Mouse (Mus musculus): ENCODE results near the gene Plekhg5.

Plekhg5 gene

DNA sequence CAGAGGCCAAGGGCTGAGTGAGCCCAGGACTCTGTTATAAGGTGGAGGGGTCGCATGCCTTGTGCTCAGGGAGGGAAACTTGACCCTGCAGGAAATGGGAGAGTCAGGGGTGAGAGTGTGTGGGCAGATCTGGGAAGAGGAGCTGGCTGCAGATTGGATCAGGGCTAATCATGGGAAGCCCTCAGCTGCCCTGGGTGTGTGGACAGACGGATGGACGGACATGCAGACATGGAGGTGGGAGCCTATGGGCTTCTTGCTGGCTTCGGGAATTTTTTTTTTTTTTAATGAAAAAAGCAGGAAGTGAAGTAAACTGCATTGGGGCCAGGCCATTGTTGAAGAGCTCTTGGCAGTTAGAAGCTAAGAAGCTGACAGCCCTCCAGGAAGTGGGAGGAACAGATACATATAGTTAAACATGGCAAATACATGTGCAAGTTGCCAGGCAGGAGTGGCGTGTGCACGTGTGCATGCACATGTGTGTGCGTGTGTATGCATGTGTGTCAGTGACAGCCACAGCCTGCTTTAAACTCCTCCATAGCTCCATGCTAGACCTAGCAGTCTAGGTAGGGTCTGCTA, 28.9 kb downstream of the Plekhg5 start:
- Histone ChIP-seq H3K36me3 (ENCODE audit: control insufficient read depth, insufficient read depth, low read length, poor library complexity, severe bottlenecking) (no peaks in the 10 kb centered on the region), H3K27me3 (ENCODE audit: control insufficient read depth, insufficient read depth, low read length, poor library complexity, severe bottlenecking) (no peaks in the 10 kb centered on the region)
- DNase-seq (ENCODE audit: low read depth, low spot score), result no peak

DNA sequence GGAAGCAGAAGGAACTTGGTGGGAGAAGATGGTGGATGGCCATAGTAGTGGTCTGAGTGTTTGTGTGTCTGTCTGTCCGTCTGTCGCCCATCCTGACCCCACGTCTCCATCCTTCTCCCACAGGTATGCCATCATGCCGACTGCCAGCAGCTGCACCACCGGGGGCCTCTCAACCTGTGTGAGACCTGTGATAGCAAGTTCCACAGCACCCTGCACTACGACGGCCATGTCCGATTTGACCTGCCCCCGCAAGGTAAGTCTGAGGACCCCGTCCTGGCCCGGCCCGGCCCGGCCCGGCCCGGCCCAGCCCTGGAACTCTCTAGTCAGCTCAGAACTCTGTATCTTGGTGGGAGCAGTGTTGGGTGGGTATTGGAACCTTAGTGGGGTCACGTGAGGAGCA, 29.6 kb downstream of the Plekhg5 start:
- DNase-seq (ENCODE audit: low read depth, low spot score), result no peak

GRCm38 (mm10) chr4:152103025-152103424, 30.7 kb downstream of the Plekhg5 start:
- Histone ChIP-seq H3K27me3 (ENCODE audit: control insufficient read depth, insufficient read depth, low read length, poor library complexity, severe bottlenecking) (no peaks in the 10 kb centered on the region), H3K36me3 (ENCODE audit: control insufficient read depth, insufficient read depth, low read length, poor library complexity, severe bottlenecking) (no peaks in the 10 kb centered on the region; the same call in 1 of the 2 replicates)
- peak; percentile 78 for DNase-seq (ENCODE audit: low read depth, low spot score)

More for the DNA sequence above, 29.6 kb downstream of the Plekhg5 start:
- Histone ChIP-seq H3K36me3 (ENCODE audit: control insufficient read depth, insufficient read depth, low read length, poor library complexity, severe bottlenecking) (no peaks in the 10 kb centered on the region; the same call in 1 of the 2 replicates), H3K27me3 (ENCODE audit: control insufficient read depth, insufficient read depth, low read length, poor library complexity, severe bottlenecking) (no peaks in the 10 kb centered on the region)

DNA sequence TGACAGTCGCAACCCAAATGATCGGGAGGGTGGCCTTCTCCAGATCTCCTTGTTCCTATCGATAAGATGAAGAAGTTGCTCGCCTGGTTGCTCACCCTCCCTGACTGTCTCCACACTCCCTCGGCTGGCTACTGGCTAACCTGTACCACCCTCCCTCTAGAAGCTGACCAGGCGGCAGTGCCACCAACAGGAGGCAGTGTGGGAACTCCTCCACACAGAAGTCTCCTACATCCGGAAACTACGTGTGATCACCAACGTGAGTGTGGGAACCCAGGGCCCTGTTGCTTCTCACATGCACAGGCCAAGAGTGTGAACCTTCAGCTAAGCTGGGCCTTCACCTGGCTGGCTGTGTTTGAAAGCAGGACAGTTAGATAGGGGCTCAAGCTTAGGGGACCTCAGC, 34.4 kb downstream of the Plekhg5 start:
- no peaks in the 10 kb centered on the region for H3K27me3 ChIP-seq (ENCODE audit: control insufficient read depth, insufficient read depth, low read length, poor library complexity, severe bottlenecking)
- H3K36me3 ChIP-seq (ENCODE audit: control insufficient read depth, insufficient read depth, low read length, poor library complexity, severe bottlenecking), result no peaks in the 10 kb centered on the region; the same call in 1 of the 2 replicates
- DNase-seq (ENCODE audit: low read depth, low spot score), result no peak

DNA sequence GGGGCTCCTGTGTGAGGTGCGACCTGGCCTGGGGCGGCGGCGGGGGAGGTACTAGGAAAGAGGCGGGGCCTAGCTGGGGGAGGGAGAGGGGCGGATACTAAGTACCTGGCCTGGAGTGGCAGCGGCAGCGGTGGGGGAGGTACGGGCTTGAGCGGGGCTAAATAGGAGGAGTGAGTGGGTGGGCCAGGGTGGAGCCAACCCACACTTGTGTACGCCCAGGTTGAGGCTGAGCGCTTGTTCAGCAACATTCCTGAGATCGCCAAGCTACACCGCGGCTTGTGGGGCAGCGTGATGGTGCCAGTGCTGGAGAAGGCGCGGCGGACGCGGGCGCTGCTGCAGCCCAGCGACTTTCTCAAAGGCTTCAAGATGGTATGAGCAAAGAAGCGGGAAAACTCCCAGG, 35.2 kb downstream of the Plekhg5 start:
- Histone ChIP-seq H3K36me3 (ENCODE audit: control insufficient read depth, insufficient read depth, low read length, poor library complexity, severe bottlenecking) (no peaks in the 10 kb centered on the region; the same call in 1 of the 2 replicates), H3K27me3 (ENCODE audit: control insufficient read depth, insufficient read depth, low read length, poor library complexity, severe bottlenecking) (no peaks in the 10 kb centered on the region)
- no peak for DNase-seq (ENCODE audit: low read depth, low spot score)

DNA sequence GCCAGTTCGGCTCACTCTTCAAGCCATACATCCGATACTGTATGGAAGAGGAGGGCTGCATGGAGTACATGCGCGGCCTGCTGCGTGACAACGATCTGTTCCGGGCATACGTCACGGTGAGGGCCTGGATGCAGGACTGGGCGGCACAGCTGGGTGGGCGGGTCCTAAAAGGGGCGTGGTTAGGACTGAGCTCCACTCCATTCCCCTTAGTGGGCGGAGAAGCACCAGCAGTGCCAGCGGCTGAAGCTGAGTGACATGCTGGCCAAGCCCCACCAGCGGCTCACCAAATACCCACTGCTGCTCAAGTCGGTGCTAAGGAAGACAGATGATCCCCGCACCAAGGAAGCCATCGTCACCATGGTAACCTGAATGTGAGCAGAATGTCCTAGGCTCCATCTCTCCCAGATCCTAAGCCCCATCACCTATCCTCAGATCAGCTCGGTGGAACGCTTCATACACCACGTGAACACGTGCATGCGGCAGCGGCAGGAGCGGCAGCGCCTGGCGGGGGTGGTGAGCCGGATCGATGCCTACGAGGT, 35.7 kb downstream of the Plekhg5 start:
- H3K27me3 ChIP-seq (ENCODE audit: control insufficient read depth, insufficient read depth, low read length, poor library complexity, severe bottlenecking), result no peaks in the 10 kb centered on the region
- H3K36me3 ChIP-seq (ENCODE audit: control insufficient read depth, insufficient read depth, low read length, poor library complexity, severe bottlenecking), result no peaks in the 10 kb centered on the region; the same call in 1 of the 2 replicates
- no peak for DNase-seq (ENCODE audit: low read depth, low spot score)

DNA sequence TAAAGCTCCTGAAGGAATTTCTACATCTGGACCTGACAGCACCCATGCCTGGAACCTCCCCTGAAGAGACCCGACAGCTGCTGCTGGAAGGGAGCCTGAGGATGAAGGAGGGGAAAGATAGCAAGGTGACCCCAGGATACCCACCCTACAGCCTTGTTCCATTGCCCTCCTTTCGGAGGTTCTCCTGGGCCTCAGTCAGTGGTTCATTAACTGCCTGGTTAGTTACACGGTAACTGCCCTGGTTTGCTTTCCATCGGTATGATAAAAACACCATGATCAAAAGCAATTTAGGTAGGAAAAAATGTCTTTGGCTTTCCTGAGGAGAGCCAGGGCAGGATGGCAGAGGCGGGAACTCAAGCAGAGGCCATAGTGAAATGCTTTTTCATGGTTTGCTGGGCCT, 36.4 kb downstream of the Plekhg5 start:
- no peak for DNase-seq (ENCODE audit: low read depth, low spot score)
- H3K27me3 ChIP-seq (ENCODE audit: control insufficient read depth, insufficient read depth, low read length, poor library complexity, severe bottlenecking), result no peaks in the 10 kb centered on the region
- H3K36me3 ChIP-seq (ENCODE audit: control insufficient read depth, insufficient read depth, low read length, poor library complexity, severe bottlenecking), result no peaks in the 10 kb centered on the region; the same call in 1 of the 2 replicates

DNA sequence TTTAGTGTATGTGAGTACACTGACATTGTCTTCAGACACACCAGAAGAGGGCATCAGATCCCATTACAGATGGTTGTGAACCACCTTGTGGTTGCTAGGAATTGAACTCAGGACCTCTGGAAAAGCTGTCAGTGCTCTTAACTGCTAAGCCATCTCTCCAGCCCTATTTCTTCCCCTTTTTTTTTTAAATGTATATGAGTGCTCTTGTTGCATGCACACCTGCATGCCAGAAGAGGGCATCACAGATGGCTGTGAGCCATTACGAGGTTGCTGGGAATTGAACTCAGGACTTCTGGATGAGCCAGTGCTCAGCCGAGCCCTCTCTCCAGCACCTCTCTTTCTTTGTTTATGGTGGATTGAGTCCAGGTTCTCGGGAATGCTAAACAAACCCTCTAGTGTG, 37.2 kb downstream of the Plekhg5 start:
- no peak for DNase-seq (ENCODE audit: low read depth, low spot score)
- no peaks in the 10 kb centered on the region for H3K27me3 ChIP-seq (ENCODE audit: control insufficient read depth, insufficient read depth, low read length, poor library complexity, severe bottlenecking)
- no peaks in the 10 kb centered on the region; the same call in 1 of the 2 replicates for H3K36me3 ChIP-seq (ENCODE audit: control insufficient read depth, insufficient read depth, low read length, poor library complexity, severe bottlenecking)

GRCm38 (mm10) chr4:152110689-152111088, 38.4 kb downstream of the Plekhg5 start:
- no peaks in the 10 kb centered on the region for H3K27me3 ChIP-seq (ENCODE audit: control insufficient read depth, insufficient read depth, low read length, poor library complexity, severe bottlenecking)
- DNase-seq (ENCODE audit: low read depth, low spot score), result no peak
- no peaks in the 10 kb centered on the region; the same call in 1 of the 2 replicates for H3K36me3 ChIP-seq (ENCODE audit: control insufficient read depth, insufficient read depth, low read length, poor library complexity, severe bottlenecking)

GRCm38 (mm10) chr4:152112329-152112728, 40.0 kb downstream of the Plekhg5 start:
- Histone ChIP-seq H3K27me3 (ENCODE audit: control insufficient read depth, insufficient read depth, low read length, poor library complexity, severe bottlenecking) (no peaks in the 10 kb centered on the region), H3K36me3 (ENCODE audit: control insufficient read depth, insufficient read depth, low read length, poor library complexity, severe bottlenecking) (no peaks in the 10 kb centered on the region)
- no peak for DNase-seq (ENCODE audit: low read depth, low spot score)

DNA sequence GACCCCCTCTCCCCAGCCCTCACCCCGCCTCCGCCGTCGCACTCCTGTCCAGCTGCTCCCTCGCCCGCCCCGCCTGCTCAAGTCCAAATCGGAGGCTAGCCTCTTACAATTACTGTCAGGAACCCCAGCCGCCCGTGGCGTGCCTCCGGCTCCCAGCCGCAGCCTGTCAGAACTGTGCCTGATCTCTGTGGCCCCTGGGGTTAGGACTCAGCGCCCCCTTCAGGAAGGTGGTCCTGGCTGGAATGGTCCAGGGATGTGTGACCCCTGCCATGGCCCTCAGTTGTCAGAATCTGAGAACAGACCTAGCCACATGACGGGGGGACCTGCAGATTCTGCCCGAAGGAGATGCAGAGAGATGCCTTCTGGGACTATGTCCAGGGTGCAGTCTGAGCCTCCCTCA, 41.8 kb downstream of the Plekhg5 start:
- H3K27me3 ChIP-seq (ENCODE audit: control insufficient read depth, insufficient read depth, low read length, poor library complexity, severe bottlenecking), result no peaks in the 10 kb centered on the region
- no peak for DNase-seq (ENCODE audit: low read depth, low spot score)
- H3K36me3 ChIP-seq (ENCODE audit: control insufficient read depth, insufficient read depth, low read length, poor library complexity, severe bottlenecking), result no peaks in the 10 kb centered on the region

DNA sequence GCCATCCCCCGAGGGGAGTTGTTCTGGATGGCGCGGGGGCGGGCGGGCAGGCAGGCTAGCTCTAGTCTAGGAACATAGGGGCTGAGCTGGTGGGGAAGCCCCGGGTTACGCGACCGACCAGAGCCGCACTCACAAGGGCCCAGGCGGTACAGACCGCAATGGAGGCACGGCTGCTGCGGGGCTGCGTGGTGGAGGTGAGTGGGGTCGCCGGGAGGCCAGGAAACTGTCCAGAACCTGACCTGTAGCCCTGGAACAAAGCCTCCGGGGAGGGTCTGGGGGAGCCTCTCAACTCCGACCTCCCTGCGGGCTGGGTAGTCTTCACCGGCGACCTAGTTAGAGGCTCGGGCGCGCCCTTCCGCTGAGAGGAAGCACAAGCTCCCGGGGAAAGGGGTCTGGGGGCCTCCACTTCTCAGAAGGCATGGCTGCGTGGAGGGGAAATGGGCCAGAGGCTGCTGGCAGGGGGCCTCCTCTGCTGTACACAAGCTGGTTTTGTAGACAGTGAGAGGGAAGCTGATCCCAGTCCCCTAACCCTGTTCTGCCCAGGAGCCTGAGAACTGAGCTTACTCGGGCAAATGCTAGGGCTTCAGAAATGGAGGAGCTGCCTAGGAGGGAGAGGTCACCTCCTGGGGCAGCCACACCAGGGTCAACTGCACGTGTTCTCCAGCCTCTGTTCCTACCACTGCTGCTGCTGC, 43.8 kb downstream of the Plekhg5 start, which contains the start of gene Tnfrsf25:
Gene Tnfrsf25 (plus strand): TSS at position 14 of the 692 bp plus-strand sequence.
- H3K36me3 ChIP-seq (ENCODE audit: control insufficient read depth, insufficient read depth, low read length, poor library complexity, severe bottlenecking), result no peaks in the 10 kb centered on the region
- H3K27me3 ChIP-seq (ENCODE audit: control insufficient read depth, insufficient read depth, low read length, poor library complexity, severe bottlenecking), result no peaks in the 10 kb centered on the region
- DNase-seq (ENCODE audit: low read depth, low spot score), result no peak

DNA sequence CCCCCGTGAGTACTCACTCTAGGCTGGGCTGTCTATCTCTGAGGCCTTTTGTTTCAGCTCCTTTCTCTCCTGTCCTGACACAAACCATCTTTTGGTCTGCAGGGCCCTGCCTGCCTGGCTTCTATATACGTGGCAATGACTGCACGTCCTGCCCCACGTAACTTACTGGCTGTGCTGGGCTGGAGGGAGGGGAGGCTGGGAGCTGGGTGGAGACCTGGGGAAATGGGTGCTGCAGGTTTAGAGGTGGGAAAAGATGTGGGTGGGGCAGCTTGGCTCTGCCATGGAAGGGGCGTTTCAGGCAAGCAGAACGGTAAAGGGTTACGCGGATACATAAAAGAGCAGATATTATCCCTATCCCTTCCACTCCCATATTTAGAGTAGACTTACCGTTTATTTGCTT, 45.2 kb downstream of the Plekhg5 start:
- H3K36me3 ChIP-seq (ENCODE audit: control insufficient read depth, insufficient read depth, low read length, poor library complexity, severe bottlenecking), result no peaks in the 10 kb centered on the region
- DNase-seq (ENCODE audit: low read depth, low spot score), result no peak
- no peaks in the 10 kb centered on the region for H3K27me3 ChIP-seq (ENCODE audit: control insufficient read depth, insufficient read depth, low read length, poor library complexity, severe bottlenecking)

GRCm38 (mm10) chr4:152119396-152120292, 47.3 kb downstream of the Plekhg5 start:
- DNase-seq (ENCODE audit: low read depth, low spot score), result no peak
- H3K36me3 ChIP-seq (ENCODE audit: control insufficient read depth, insufficient read depth, low read length, poor library complexity, severe bottlenecking), result no peaks in the 10 kb centered on the region
- no peaks in the 10 kb centered on the region for H3K27me3 ChIP-seq (ENCODE audit: control insufficient read depth, insufficient read depth, low read length, poor library complexity, severe bottlenecking)
